Mouse (Mus musculus) spleen, postnatal 36 days (tissue): ENCODE data around the gene Mga.

Source experiments
- DNase-seq, 2 experiments: peaks; one replicate each; pipeline ENCODE4 v3.0.0; 2022; ENCODE audit warnings: low spot score in 2 of 2, mixed read lengths in 1 of 2

Mga gene

GRCm38 (mm10) chr2:119897090-119897732 is at the start of gene Mga:
TSS of gene Mga (plus strand) at chr2:119897228.
- DNase-seq = peak; percentile 96 to 98

GRCm38 (mm10) chr2:119853811-119854210 is 43.2 kb upstream of the Mga start:
- DNase-seq = no peak

- DNase-seq = no peak
These were observed 41.6 kb upstream of the Mga start for GRCm38 (mm10) chr2:119855310-119855850.

GRCm38 (mm10) chr2:119857341-119857740 is 39.7 kb upstream of the Mga start:
- no peak for DNase-seq

- DNase-seq = no peak
These were observed 32.5 kb upstream of the Mga start for GRCm38 (mm10) chr2:119864484-119864883.

GRCm38 (mm10) chr2:119872371-119873104 is 24.5 kb upstream of the Mga start:
- DNase-seq = peak; percentile 51 to 54

- DNase-seq = peak; percentile 78 to 79
These were observed 23.9 kb upstream of the Mga start for GRCm38 (mm10) chr2:119873105-119873464.

- no peak for DNase-seq
These were observed 21.0 kb upstream of the Mga start for GRCm38 (mm10) chr2:119875981-119876380.

- no peak for DNase-seq
These were observed 9.8 kb upstream of the Mga start for GRCm38 (mm10) chr2:119887201-119887600.

- DNase-seq = no peak
These were observed 407 bp upstream of the Mga start for GRCm38 (mm10) chr2:119896553-119897089.

GRCm38 (mm10) chr2:119898141-119898594 is 1.1 kb downstream of the Mga start:
- DNase-seq = peak; percentile 57 to 66

GRCm38 (mm10) chr2:119916007-119916406 is 19.0 kb downstream of the Mga start:
- no peak for DNase-seq

- no peak for DNase-seq
These were observed 20.8 kb downstream of the Mga start for GRCm38 (mm10) chr2:119917631-119918369.

GRCm38 (mm10) chr2:119970571-119970970 is 73.5 kb downstream of the Mga start:
- peak; percentile 35 to 56 for DNase-seq

GRCm38 (mm10) chr2:119971316-119971715 is 74.3 kb downstream of the Mga start:
- DNase-seq = no peak

GRCm38 (mm10) chr2:119971837-119972536 is 75.0 kb downstream of the Mga start:
- DNase-seq = peak; percentile 94 to 95

- no peak for DNase-seq
These were observed 75.5 kb downstream of the Mga start, which contains the start of gene Mapkbp1 for GRCm38 (mm10) chr2:119972537-119972879. TSS of gene Mapkbp1 (plus strand) at chr2:119972699.

- DNase-seq = no peak
These were observed 83.4 kb downstream of the Mga start for GRCm38 (mm10) chr2:119980343-119980986.

GRCm38 (mm10) chr2:119981631-119982030 is 84.6 kb downstream of the Mga start:
- no peak for DNase-seq

- no peak for DNase-seq
These were observed 88.8 kb downstream of the Mga start for GRCm38 (mm10) chr2:119985871-119986270.

GRCm38 (mm10) chr2:119986369-119986768 is 89.3 kb downstream of the Mga start:
- DNase-seq = no peak
